ENCODE assay signal across 29 mouse cellular contexts in the genomic region with DNA sequence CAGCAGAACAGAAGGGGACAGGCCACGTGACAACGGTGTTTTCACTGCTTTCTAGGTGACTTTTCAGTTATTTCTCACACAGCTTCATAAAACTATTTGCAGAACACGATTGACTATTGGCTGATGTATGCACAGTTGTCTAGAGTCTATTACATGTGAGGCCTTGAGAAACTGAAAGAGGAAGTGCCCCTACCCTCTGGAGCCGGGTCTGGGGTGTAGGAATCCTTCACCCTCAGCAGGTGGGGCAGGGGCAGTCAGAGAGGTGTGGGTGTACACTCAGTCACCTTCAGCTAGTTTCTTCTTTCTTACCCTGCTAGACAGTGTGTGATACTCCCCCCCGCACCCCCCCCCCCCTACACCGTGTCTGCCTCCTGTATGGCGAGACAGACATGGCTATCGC.
DNase-seq lines count a peak whose midpoint lies in the region; ATAC-seq and TF ChIP-seq lines count a peak whose summit lies in the region.
"Had no signal": no experiment of that assay in that cellular context is flagged by ENCODE, and none has a peak within 500 bp of the region (broad histone marks: within the 10 kb centered on the region; RNA-seq: fewer than 3 reads in every experiment).

No protein-coding gene starts in this region.

- ATAC-seq in megakaryocyte progenitor cell, adult 5-6 weeks (replicated peaks; ENCODE audit: poor library complexity), result peak; percentile 82
- ATAC-seq in liver, embryonic 12.5 days, result no peak
- ATAC-seq in lung, postnatal 0 days, result no peak; the same call in 1 of the 2 replicates
- ATAC-seq: forebrain, embryonic 13.5 days; hindbrain, postnatal 0 days; intestine, embryonic 16.5 days had no signal

- H3K36me3 ChIP-seq in liver, embryonic 12.5 days, result no peaks in the 10 kb centered on the region
- peaks cover 1% of the 10 kb centered on the region; the same call in 1 of the 2 replicates for H3K36me3 ChIP-seq in lung, postnatal 0 days (ENCODE audit: insufficient read depth, low read length)
- H3K36me3 ChIP-seq: embryonic facial prominence, embryonic 10.5 days; embryonic facial prominence, embryonic 15.5 days; heart, embryonic 13.5 days; hindbrain, embryonic 10.5 days; midbrain, embryonic 10.5 days; midbrain, embryonic 15.5 days had no signal

- no peaks in the 10 kb centered on the region for H3K4me1 ChIP-seq in liver, embryonic 12.5 days
- no peaks in the 10 kb centered on the region for H3K4me1 ChIP-seq in lung, postnatal 0 days (ENCODE audit: insufficient read depth, low read depth, low read length)
- H3K4me1 ChIP-seq: embryonic facial prominence, embryonic 10.5 days; embryonic facial prominence, embryonic 15.5 days; forebrain, embryonic 13.5 days; hindbrain, embryonic 10.5 days; midbrain, embryonic 10.5 days; midbrain, embryonic 15.5 days had no signal

- 60% methylated on average over 8 of the region's 8 CpGs for WGBS in liver, embryonic 12.5 days (ENCODE audit: insufficient replicate concordance)
- 76% methylated on average over 8 of the region's 8 CpGs for WGBS in lung, postnatal 0 days

- no peak for TF ChIP-seq EP300 in lung, postnatal 0 days (IDR thresholded peaks at IDR 0.05)

- no peaks in the 10 kb centered on the region for H3K9me3 ChIP-seq in liver, embryonic 12.5 days (replicated peaks)
- no peaks in the 10 kb centered on the region for H3K9me3 ChIP-seq in lung, postnatal 0 days (ENCODE audit: low read length)
- H3K9me3 ChIP-seq: embryonic facial prominence, embryonic 10.5 days; embryonic facial prominence, embryonic 15.5 days; forebrain, embryonic 13.5 days; heart, embryonic 13.5 days; hindbrain, embryonic 10.5 days; midbrain, embryonic 10.5 days; midbrain, embryonic 15.5 days had no signal

- H3K27me3 ChIP-seq in liver, embryonic 12.5 days (replicated peaks), result no peaks in the 10 kb centered on the region
- no peaks in the 10 kb centered on the region for H3K27me3 ChIP-seq in lung, postnatal 0 days (replicated peaks; ENCODE audit: insufficient read depth, low read length)
- H3K27me3 ChIP-seq: embryonic facial prominence, embryonic 15.5 days; forebrain, embryonic 13.5 days; heart, embryonic 13.5 days; midbrain, embryonic 15.5 days had no signal

- H3K4me3 ChIP-seq in liver, embryonic 12.5 days, result no peak overlapping the region
- no peak overlapping the region for H3K4me3 ChIP-seq in lung, postnatal 0 days (ENCODE audit: low read depth, low read length)
- H3K4me3 ChIP-seq: embryonic facial prominence, embryonic 10.5 days; embryonic facial prominence, embryonic 15.5 days; forebrain, embryonic 13.5 days; heart, embryonic 13.5 days; hindbrain, embryonic 10.5 days; midbrain, embryonic 10.5 days; midbrain, embryonic 15.5 days had no signal

- no peak overlapping the region for H3K4me2 ChIP-seq in liver, embryonic 12.5 days
- no peak overlapping the region for H3K4me2 ChIP-seq in lung, postnatal 0 days (replicated peaks; ENCODE audit: low read depth, low read length)
- H3K4me2 ChIP-seq: embryonic facial prominence, embryonic 15.5 days; forebrain, embryonic 13.5 days; heart, embryonic 13.5 days; midbrain, embryonic 15.5 days had no signal

- H3K9ac ChIP-seq in liver, embryonic 12.5 days, result no peak overlapping the region
- H3K9ac ChIP-seq in lung, postnatal 0 days (replicated peaks; ENCODE audit: low read depth), result no peak overlapping the region
- H3K9ac ChIP-seq: embryonic facial prominence, embryonic 15.5 days; forebrain, embryonic 13.5 days; heart, embryonic 13.5 days; midbrain, embryonic 15.5 days had no signal

- TF ChIP-seq CTCF in lung, postnatal 0 days (IDR thresholded peaks at IDR 0.05), result no peak

- DNase-seq in 416B (ENCODE audit: low read depth) (peak; percentile 15), A20 (ENCODE audit: low read depth, low spot score) (peak; percentile 85), MEL-GATA-1-ER (ENCODE audit: extremely low read depth, low read depth) (peak; percentile 26)
- DNase-seq in frontal cortex, postnatal 14 days (ENCODE audit: low spot score in 2 of 2), result no peak
- DNase-seq in lung, postnatal 0 days (ENCODE audit: low spot score), result no peak
- DNase-seq: adrenal gland, adult 8-10 months; cerebellum, adult 2 months; cerebellum, postnatal 14 days; gastrocnemius, postnatal 25 days; heart, postnatal 10 days; kidney, adult 8-10 months; layer of hippocampus, adult 9-11 months; liver; right cerebral cortex, adult 18-20 months; right cerebral cortex, postnatal 4 days; thymus, postnatal 4 days had no signal

- H3K27ac ChIP-seq in liver, embryonic 12.5 days, result no peak overlapping the region
- no peak overlapping the region for H3K27ac ChIP-seq in lung, postnatal 0 days (ENCODE audit: low read length)
- H3K27ac ChIP-seq: embryonic facial prominence, embryonic 10.5 days; embryonic facial prominence, embryonic 15.5 days; forebrain, embryonic 13.5 days; heart, embryonic 13.5 days; hindbrain, embryonic 10.5 days; hindbrain, postnatal 0 days; kidney, postnatal 0 days; macrophage; midbrain, embryonic 10.5 days; midbrain, embryonic 15.5 days had no signal

Comparison
In these comparisons a context has a peak if more than half of its experiments do, and no peak if none do; other contexts are left out.
1. DNase-seq: peak in 416B (single experiment), A20 (single experiment) and MEL-GATA-1-ER (single experiment); none in frontal cortex, postnatal 14 days (0 of 2) and lung, postnatal 0 days (single experiment).